Mouse (Mus musculus) testis, adult 2 months (tissue): ENCODE data around the gene Syn3. TPM values are rescaled to one million over a fixed set of nuclear protein-coding genes. Genes with fewer than 3 reads are reported as not detected.
A peak's percentile ranks its signal among the peaks of the same experiment; 100 is the strongest.

Source experiments
- H3K27ac ChIP-seq: fragments of 200-500 bp; 2 replicates; pipeline ENCODE4 v1.5.1; 2012; ENCODE audit warnings: low read depth, low read length; ENCODE audit not compliant: control insufficient read depth, insufficient read depth
- H3K27me3 ChIP-seq: fragments of 200-500 bp; 2 replicates; pipeline ENCODE4 v1.6.1; 2012; ENCODE audit warnings: mild to moderate bottlenecking, low read length, moderate library complexity; ENCODE audit not compliant: control insufficient read depth, insufficient read depth
- H3K36me3 ChIP-seq: fragments of 200-500 bp; 2 replicates; pipeline ENCODE4 v1.6.1; 2012; ENCODE audit warnings: mild to moderate bottlenecking, low read length; ENCODE audit not compliant: control insufficient read depth, insufficient read depth
- H3K4me1 ChIP-seq: fragments of 200-500 bp; 2 replicates; pipeline ENCODE4 v1.6.1; 2012; ENCODE audit warnings: low read length; ENCODE audit not compliant: control insufficient read depth, insufficient read depth
- H3K4me3 ChIP-seq: fragments of 200-500 bp; 2 replicates; pipeline ENCODE4 v1.5.1; 2012; ENCODE audit warnings: low read depth, mild to moderate bottlenecking, low read length, moderate library complexity, mixed read lengths; ENCODE audit not compliant: control insufficient read depth
- CTCF ChIP-seq: fragments of 200-500 bp; IDR thresholded peaks from 2 replicates; pipeline ENCODE4 v1.5.1; 2012; ENCODE audit warnings: low read depth, mild to moderate bottlenecking, inconsistent platforms, low read length, moderate library complexity; ENCODE audit not compliant: control insufficient read depth, insufficient read depth, insufficient replicate concordance
- POLR2A ChIP-seq: fragments of 200-500 bp; IDR thresholded peaks from 2 replicates; pipeline ENCODE4 v1.6.1; 2012; ENCODE audit warnings: low read depth, mild to moderate bottlenecking, inconsistent platforms, low read length, moderate library complexity; ENCODE audit not compliant: control insufficient read depth
- polyA plus RNA-seq: library from polyadenylated mRNA; depleted of rRNA; stranded (reverse); fragments of >200 nt; gene quantifications from 2 replicates; pipeline ENCODE4 v1.2.3, GENCODE M21; 2012

Syn3 gene
- polyA plus RNA-seq, 1 experiment: 0.84 TPM

GRCm38 (mm10) chr10:86183148-86183885, 315.4 kb downstream of the Syn3 start:
- Histone ChIP-seq H3K27me3 (no peaks in the 10 kb centered on the region), H3K27ac (no peak overlapping the region), H3K4me3 (no peak overlapping the region), H3K36me3 (no peaks in the 10 kb centered on the region), H3K4me1 (no peaks in the 10 kb centered on the region)
- TF ChIP-seq CTCF (no peak), POLR2A (no peak)

DNA sequence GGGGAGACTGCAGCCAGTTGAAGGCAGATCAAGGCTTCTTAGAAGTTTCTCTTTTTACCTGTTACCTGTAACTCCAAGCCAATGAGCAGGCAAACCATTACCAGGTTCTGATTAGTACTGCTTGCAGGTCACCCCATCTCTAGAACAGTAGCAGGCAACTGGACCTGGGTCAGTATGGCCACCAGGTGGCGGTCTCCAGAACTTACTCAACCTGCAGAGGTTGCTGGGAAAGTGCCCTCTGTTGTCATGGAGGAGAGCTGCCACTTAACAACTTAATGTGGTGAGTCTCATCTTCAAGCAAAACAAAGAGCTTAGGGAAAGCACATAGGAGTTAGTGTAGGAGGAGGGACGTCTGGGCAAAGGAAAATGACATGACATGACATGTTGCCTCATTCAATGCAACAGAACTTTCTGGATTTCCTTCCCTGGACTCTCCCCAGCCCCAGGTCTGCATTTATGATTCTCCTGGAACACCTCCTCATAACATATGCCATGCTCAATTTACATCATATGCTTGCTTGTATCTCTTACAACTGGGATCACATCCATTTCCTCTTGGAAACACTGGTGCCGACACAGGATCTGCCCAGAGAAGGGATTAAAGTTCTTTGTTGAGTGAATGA, 316.4 kb downstream of the Syn3 start:
- no peak overlapping the region for H3K27ac ChIP-seq
- H3K4me3 ChIP-seq: no peak overlapping the region
- no peaks in the 10 kb centered on the region for H3K4me1 ChIP-seq
- TF ChIP-seq CTCF (peak; percentile 53; the same call in 1 of the 2 replicates), POLR2A (no peak)
- no peaks in the 10 kb centered on the region for H3K27me3 ChIP-seq
- no peaks in the 10 kb centered on the region for H3K36me3 ChIP-seq

- TF ChIP-seq POLR2A: no peak
- no peak for TF ChIP-seq CTCF
- H3K4me1 ChIP-seq: no peaks in the 10 kb centered on the region
- no peaks in the 10 kb centered on the region for H3K36me3 ChIP-seq
- H3K4me3 ChIP-seq: no peak overlapping the region
- no peaks in the 10 kb centered on the region for H3K27me3 ChIP-seq
- no peak overlapping the region for H3K27ac ChIP-seq
Observed at GRCm38 (mm10) chr10:86176411-86176810, 322.3 kb downstream of the Syn3 start.

DNA sequence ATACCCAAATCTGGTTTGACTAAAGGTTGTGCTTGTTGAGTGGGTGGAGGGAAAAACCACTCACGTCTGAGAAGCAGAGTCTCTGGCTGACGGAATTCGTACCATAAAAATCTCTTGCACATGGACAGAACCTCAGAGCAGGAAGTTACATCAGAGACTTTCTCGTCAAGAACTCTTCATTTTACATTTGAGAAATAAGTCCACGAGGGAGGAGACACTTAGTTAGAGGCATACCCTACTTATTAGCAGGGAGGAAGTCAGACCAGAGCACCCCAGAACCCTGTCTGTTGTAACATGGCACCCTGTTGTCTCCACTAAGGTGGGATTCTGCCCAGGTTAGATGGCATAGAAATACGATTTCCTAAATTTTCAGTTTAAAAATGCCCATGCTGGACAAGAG, 324.7 kb downstream of the Syn3 start:
- TF ChIP-seq CTCF (no peak), POLR2A (no peak)
- no peak overlapping the region for H3K27ac ChIP-seq
- H3K27me3 ChIP-seq: no peaks in the 10 kb centered on the region
- no peak overlapping the region for H3K4me3 ChIP-seq
- no peaks in the 10 kb centered on the region for H3K36me3 ChIP-seq
- no peaks in the 10 kb centered on the region for H3K4me1 ChIP-seq

DNA sequence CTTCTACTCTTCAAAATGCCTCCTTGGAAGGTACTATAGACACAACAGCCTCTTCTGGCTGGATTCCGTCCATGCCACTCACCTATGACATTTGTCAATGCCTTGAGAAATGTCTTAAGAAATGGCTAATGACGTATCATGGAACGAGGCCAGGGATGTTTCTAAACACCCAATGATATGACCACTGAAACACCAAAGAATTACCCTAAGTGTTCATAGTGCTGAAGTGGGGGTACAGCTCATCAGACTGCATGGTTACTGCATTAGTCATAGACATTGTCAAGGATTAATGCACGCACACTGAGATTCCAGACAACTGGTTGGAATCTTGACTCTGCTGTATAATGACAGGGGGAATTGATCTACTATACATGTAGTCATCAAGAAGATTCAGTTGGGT, 325.4 kb downstream of the Syn3 start:
- H3K27ac ChIP-seq: no peak overlapping the region
- no peaks in the 10 kb centered on the region for H3K4me1 ChIP-seq
- H3K27me3 ChIP-seq: no peaks in the 10 kb centered on the region
- no peaks in the 10 kb centered on the region for H3K36me3 ChIP-seq
- H3K4me3 ChIP-seq: no peak overlapping the region
- no peak for TF ChIP-seq CTCF

DNA sequence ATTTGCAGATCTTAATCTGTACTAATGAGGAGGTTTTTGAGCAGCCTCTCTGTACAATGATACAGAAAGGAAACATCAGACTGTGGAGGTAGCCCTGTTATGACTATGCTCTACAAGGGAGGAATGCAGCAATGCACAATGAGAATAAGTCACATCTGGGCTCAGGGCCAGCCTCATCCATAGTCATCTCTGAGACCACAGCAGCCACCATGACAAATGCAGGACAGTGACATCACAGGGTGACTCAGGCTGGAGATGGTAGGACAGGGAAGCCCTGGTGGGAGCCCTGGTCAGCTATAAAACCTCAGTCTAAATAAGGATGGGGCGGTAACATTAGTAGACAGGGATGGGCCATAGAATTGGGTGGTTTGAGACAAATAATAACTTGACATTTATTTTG, 327.4 kb downstream of the Syn3 start:
- H3K36me3 ChIP-seq: no peaks in the 10 kb centered on the region
- TF ChIP-seq POLR2A (no peak), CTCF (no peak)
- no peak overlapping the region for H3K4me3 ChIP-seq
- H3K27me3 ChIP-seq: no peaks in the 10 kb centered on the region
- no peak overlapping the region for H3K27ac ChIP-seq
- H3K4me1 ChIP-seq: no peaks in the 10 kb centered on the region

GRCm38 (mm10) chr10:86168084-86168483, 330.6 kb downstream of the Syn3 start:
- no peak overlapping the region for H3K27ac ChIP-seq
- H3K4me3 ChIP-seq: no peak overlapping the region
- H3K27me3 ChIP-seq: no peaks in the 10 kb centered on the region
- TF ChIP-seq CTCF (no peak), POLR2A (no peak)
- no peaks in the 10 kb centered on the region for H3K36me3 ChIP-seq
- H3K4me1 ChIP-seq: no peaks in the 10 kb centered on the region
